Mouse (Mus musculus): ENCODE data around the gene Xrcc6. TPM values are rescaled to one million over a fixed set of nuclear protein-coding genes. Genes with fewer than 3 reads are reported as not detected.
"Not testable (repeated sequence)": the region's sequence is repeated elsewhere in the genome, so short reads cannot be mapped to it uniquely, and the experiment has no call there.

The Xrcc6 gene
- total RNA-seq, 2 experiments from 2014 or later = 26.3 to 27.1 TPM

GRCm38 (mm10) chr15:81964980-81965545 lies 22.6 kb upstream of the Xrcc6 start:
- DNase-seq (ENCODE audit: low spot score in 2 of 2) = no peak

- no peak for DNase-seq (ENCODE audit: low spot score in 2 of 2)
Measured at GRCm38 (mm10) chr15:81966062-81966829, 21.4 kb upstream of the Xrcc6 start.

- DNase-seq (ENCODE audit: low spot score in 2 of 2) = no peak
Measured at GRCm38 (mm10) chr15:81967821-81968220, 19.8 kb upstream of the Xrcc6 start.

- DNase-seq (ENCODE audit: low spot score in 2 of 2) = no peak
Measured at GRCm38 (mm10) chr15:81968447-81968846, 19.2 kb upstream of the Xrcc6 start.

- DNase-seq (ENCODE audit: low spot score in 2 of 2) = no peak
Measured at GRCm38 (mm10) chr15:81969173-81969572, 18.5 kb upstream of the Xrcc6 start.

- DNase-seq (ENCODE audit: low spot score in 2 of 2) = not testable (repeated sequence)
Measured at GRCm38 (mm10) chr15:81969635-81970034, 18.0 kb upstream of the Xrcc6 start.

GRCm38 (mm10) chr15:81970498-81970897 lies 17.1 kb upstream of the Xrcc6 start:
- DNase-seq (ENCODE audit: low spot score in 2 of 2) = not testable (repeated sequence)

GRCm38 (mm10) chr15:81975156-81975555 lies 12.5 kb upstream of the Xrcc6 start:
- not testable (repeated sequence) for DNase-seq (ENCODE audit: low spot score in 2 of 2)

- no peak for DNase-seq (ENCODE audit: low spot score in 2 of 2)
Measured at GRCm38 (mm10) chr15:81980321-81980720, 7.3 kb upstream of the Xrcc6 start, which contains the start of gene 1700029P11Rik. Gene 1700029P11Rik, plus strand, starts transcription at chr15:81980540.

- no peak for DNase-seq (ENCODE audit: low spot score in 2 of 2)
Measured at GRCm38 (mm10) chr15:81982173-81982572, 5.5 kb upstream of the Xrcc6 start.

GRCm38 (mm10) chr15:81985267-81986161 lies 2.1 kb upstream of the Xrcc6 start:
- no peak for DNase-seq (ENCODE audit: low spot score in 2 of 2)

GRCm38 (mm10) chr15:81989371-81990062 lies 1.9 kb downstream of the Xrcc6 start:
- DNase-seq (ENCODE audit: low spot score in 2 of 2) = peak; percentile 73 to 93

- no peak for DNase-seq (ENCODE audit: low spot score in 2 of 2)
Measured at GRCm38 (mm10) chr15:81990549-81990948, 2.9 kb downstream of the Xrcc6 start.

GRCm38 (mm10) chr15:81993992-81994391 lies 6.4 kb downstream of the Xrcc6 start:
- no peak for DNase-seq (ENCODE audit: low spot score in 2 of 2)

GRCm38 (mm10) chr15:82004257-82004656 lies 16.6 kb downstream of the Xrcc6 start:
- DNase-seq (ENCODE audit: low spot score in 2 of 2) = no peak

- DNase-seq (ENCODE audit: low spot score in 2 of 2) = no peak
Measured at GRCm38 (mm10) chr15:82011947-82012346, 24.3 kb downstream of the Xrcc6 start.

GRCm38 (mm10) chr15:82014745-82015391 lies 27.2 kb downstream of the Xrcc6 start:
- DNase-seq (ENCODE audit: low spot score in 2 of 2) = peak in 1 of 2 experiments; percentile 40

GRCm38 (mm10) chr15:82015392-82016100 lies 27.9 kb downstream of the Xrcc6 start:
- peak in 1 of 2 experiments; percentile 25 for DNase-seq (ENCODE audit: low spot score in 2 of 2)

- DNase-seq (ENCODE audit: low spot score in 2 of 2) = peak; percentile 99 to 100
Measured at GRCm38 (mm10) chr15:82016101-82016808, 28.6 kb downstream of the Xrcc6 start.
